Mouse (Mus musculus) macrophage (primary cell): ENCODE data around the gene Cpa1. TPM values are rescaled to one million over a fixed set of nuclear protein-coding genes. Genes with fewer than 3 reads are reported as not detected.

Experiments
- polyA plus RNA-seq: library from polyadenylated mRNA; stranded (reverse); fragments of 250-400 nt; gene quantifications from 3 replicates; pipeline ENCODE4 v1.2.4, GENCODE M21; 2018; ENCODE audit warnings: inconsistent platforms

Gene Cpa1
- polyA plus RNA-seq, 1 experiment from 2014 or later, result not detected

Other genes starting within 250 kb of the Cpa1 start
- 14.1 to 15.8 TPM (median 15.2 TPM) in 3 replicates for gene Zc3hc1, start 248.2 kb upstream of the Cpa1 start, polyA plus RNA-seq
- gene Klhdc10, start 237.3 kb upstream of the Cpa1 start, polyA plus RNA-seq, result 12.0 to 16.3 TPM (median 15.3 TPM) in 3 replicates
- gene Tmem209, start 129.4 kb upstream of the Cpa1 start, polyA plus RNA-seq, result 16.3 to 23.2 TPM (median 16.4 TPM) in 3 replicates
- gene Ssmem1, start 129.4 kb upstream of the Cpa1 start, polyA plus RNA-seq, result not detected in 3 replicates
- 0.20 TPM in 1 of 3 replicates, not detected in the others for gene Cpa2, start 97.6 kb upstream of the Cpa1 start, polyA plus RNA-seq
- gene Cpa4, start 70.8 kb upstream of the Cpa1 start, polyA plus RNA-seq, result not detected in 3 replicates
- gene Cpa5, start 28.2 kb upstream of the Cpa1 start, polyA plus RNA-seq, result not detected in 3 replicates
- 2.8 to 11.5 TPM (median 5.8 TPM) in 3 replicates for gene Cep41, start 54.5 kb downstream of the Cpa1 start, polyA plus RNA-seq
- gene Mest, start 84.3 kb downstream of the Cpa1 start, polyA plus RNA-seq, result 0.07 TPM in 1 of 3 replicates, not detected in the others